Mouse (Mus musculus) c-Kit-negative CD71-positive TER-119-positive erythroid progenitor cells, embryonic 14.5 days (primary cell): Measurements from ENCODE around the gene Rec114.

ENCODE experiments used
- DNase-seq: peaks from one replicate; pipeline ENCODE4 v3.0.0-alpha.2; 2013; ENCODE audit warnings: low read depth, low spot score

Rec114 gene

DNA sequence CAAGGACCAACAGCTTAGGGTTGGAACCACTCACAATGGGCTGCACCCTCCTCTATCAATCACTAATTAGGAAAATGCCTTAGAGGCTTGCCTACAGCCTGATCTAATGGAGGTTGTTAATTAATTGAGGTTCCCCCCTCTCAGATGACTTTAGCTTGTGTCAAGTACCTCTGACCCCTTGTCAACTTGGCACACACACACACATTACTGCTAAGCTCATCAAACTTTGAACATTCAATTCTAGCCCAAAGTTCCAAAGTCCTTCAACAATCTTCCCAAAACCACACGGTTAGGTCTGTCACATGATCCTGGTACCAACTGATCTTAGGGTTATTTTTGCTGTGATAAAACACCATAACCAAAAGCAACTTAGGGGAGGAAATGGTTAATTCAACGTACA lies 26.9 kb downstream of the Rec114 start:
- no peak for DNase-seq

DNA sequence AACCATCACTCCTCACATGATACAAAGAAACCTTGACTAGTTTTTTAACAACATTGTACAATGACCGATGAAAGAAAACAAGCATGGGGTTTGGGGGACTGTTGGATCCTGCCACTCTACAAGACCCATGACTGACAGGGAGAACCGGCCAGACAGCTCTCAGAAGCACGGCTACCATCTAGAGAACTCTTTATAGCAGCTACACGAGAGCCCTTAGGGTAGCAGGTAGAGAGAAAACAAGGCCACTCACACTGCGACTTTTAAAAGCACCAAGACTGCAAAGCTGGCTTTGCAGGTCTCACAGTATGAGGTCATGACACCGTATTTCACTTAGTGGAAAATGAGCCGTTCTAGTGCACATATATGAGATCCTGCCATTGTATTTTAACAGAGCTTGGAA lies 33.1 kb downstream of the Rec114 start:
- DNase-seq = no peak

DNA sequence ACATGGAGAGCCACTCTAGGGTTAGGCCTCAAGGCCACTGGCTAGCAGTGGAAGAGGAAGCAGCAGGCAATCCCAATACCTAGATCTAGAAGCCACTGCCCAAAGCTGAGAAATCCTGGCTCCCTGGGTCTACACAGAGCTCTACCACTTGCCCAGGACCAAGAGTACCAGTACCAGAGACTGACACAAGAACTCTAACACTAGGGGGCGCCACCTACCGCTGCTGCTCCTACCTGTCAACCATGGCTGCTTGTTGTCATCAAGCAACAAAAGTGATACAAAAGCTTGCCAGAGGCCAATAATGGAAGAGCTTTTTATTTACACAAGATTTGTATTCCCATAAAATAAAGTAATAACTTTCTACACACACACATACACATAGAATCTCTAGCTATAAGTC lies 33.8 kb downstream of the Rec114 start:
- peak; percentile 42 for DNase-seq

- DNase-seq = no peak
Measured at GRCm38 (mm10) chr9:58707796-58708195, 36.0 kb downstream of the Rec114 start.

GRCm38 (mm10) chr9:58706024-58706423 lies 37.7 kb downstream of the Rec114 start:
- no peak for DNase-seq

DNA sequence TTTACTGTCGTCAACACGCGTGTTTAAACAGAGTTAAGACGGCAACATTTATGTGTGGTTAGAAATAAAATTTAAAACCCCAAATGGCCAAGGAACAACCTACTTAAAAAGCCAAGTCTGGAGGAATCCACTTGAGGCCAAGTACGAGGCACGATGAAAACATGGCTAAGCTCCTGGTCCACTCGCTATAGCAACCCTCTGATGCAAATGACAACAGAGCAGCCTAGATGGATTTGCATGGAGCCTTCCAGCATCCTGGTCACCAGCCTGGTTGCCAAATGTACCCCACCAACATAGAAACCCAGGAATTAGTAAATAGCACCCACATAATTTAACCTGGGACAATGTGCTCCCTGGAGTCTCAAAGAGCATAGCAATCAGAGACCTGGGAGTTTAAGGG lies 40.0 kb downstream of the Rec114 start:
- DNase-seq = no peak

DNA sequence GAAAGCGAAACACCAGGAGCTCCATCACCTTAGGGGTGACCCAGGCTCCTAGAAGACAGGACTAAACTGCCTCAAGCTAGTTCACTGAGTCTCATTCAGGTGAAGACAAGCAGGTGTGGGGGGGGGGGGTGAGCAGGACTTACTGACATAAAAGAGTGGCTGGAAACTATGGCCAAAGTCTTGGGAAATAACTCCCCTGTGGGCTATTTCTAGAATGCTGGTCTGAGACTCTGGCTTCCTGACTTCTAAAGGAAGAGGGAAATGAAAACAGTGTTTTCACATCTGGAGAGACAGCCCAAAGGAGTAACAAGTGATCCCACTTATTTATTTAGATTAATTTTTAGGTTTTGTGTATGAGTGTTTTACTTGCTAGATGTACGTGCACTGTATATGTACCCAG lies 42.0 kb downstream of the Rec114 start:
- no peak for DNase-seq

DNA sequence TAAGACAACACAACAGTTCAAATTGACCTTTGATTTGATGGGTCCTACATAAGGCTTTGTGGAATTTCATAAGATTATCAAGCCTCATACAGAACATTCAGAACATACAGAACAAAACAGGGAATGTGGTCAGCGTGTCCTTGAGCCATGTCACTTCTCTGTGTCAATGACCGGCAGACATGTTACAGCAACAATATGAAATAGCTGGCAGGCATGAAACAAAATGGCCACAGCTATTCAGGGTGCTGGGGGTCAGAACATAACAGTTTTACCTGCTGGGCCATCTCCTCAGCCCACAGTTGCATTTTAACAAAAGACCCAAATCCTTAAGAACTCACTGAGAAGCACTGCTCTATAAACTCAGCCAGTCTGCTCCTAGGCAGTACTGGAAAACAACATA lies 45.3 kb downstream of the Rec114 start:
- no peak for DNase-seq

- no peak for DNase-seq
Measured at GRCm38 (mm10) chr9:58691471-58691870, 52.3 kb downstream of the Rec114 start.

GRCm38 (mm10) chr9:58690701-58691100 lies 53.1 kb downstream of the Rec114 start:
- DNase-seq = no peak

- no peak for DNase-seq
Measured at GRCm38 (mm10) chr9:58688076-58688475, 55.7 kb downstream of the Rec114 start.

GRCm38 (mm10) chr9:58685290-58685689 lies 58.5 kb downstream of the Rec114 start:
- no peak for DNase-seq

GRCm38 (mm10) chr9:58683372-58683771 lies 60.4 kb downstream of the Rec114 start:
- no peak for DNase-seq

DNA sequence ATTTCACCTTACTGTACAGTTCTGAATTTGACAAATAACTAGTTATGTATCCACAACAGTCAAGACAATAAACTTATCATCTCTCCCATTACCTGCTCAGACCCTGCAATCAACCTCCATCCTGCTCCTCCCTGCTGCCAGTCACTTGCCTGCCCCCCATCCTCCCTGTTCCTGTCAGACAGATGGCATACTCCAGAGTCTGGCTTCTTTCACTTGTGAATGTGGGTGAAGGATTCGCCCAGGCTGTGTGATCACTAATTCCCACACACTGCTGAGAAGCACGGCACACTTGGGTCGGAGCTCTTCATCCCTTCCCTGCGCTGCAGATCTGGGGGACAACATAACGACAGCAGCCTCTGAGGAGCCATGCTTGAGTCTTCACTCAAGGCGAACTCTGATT lies 61.7 kb downstream of the Rec114 start:
- no peak for DNase-seq

DNA sequence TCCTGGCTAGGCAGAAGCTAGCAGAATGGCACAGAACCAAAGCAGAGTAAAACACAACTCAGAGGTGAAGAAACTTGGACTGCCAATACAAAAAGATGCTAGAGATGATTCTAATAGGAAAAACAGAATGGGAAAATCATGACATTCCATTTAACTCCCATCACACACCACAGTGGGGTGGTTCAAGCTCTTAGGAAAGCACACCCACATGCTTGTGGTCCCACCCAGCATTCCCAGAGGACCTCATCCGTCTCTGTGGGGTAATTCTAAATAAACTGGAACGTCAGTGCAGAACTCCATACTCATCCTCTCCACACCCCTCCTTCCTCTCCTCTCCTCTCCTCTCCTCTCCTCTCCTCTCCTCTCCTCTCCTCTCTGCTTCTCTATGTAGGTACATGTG lies 62.4 kb downstream of the Rec114 start:
- DNase-seq = no peak

DNA sequence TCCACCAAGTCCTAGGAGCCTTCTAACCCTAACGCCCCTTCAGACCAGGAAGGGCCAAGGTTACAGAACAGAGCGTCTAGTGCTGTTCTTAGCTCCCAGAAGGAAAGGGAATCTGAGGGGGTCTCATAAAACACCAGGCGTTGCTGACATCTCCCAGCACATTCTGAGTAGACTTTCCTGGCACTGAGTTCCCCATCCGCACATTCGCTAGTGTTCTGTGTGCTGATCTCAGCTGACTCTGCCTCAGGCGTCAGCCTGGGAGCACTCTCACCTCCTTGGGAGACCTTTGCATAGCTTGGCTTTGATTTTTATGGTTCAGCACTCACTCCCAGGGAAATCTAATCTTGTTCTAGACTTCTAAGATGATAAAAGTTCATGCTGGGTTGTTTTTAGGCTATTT lies 68.4 kb downstream of the Rec114 start:
- no peak for DNase-seq

DNA sequence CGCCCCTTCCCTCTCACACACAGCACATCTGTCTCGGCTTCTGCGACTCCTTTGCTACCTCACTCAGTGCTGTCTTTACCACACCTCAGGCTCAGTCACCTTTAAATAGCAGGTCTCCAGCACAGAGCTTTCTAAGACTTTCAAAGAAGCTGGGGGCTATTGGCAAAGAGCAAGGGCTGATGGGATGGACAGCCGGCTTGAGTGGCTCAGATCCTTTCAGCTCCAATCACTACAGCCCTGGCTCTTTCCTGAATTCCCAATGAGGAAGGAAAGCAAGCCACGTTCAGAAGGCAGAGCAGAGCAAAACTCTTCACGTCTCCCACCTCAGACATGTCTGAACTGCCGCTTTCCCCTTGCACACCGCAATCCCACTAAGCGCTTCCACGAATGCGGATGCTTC lies 69.0 kb downstream of the Rec114 start:
- DNase-seq = no peak

DNA sequence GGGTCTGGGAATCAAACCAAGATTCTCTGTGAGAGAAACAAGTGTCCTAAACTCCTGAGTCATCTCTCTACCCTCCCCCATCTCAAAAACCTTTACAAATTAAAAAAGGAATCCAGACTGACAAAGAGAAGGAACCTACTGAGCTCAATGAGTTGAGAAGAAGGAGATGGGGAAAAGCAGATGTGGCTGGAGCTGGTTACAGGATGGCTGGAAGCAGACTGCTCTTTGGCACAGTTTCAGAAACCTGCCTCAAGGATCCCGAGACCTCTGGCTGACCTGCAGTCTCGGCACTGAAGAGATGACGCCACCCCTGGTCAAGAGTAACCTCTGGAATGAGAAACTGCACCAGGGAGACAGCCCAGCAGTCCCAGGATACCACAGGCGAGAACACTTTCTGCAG lies 71.3 kb downstream of the Rec114 start:
- no peak for DNase-seq

DNA sequence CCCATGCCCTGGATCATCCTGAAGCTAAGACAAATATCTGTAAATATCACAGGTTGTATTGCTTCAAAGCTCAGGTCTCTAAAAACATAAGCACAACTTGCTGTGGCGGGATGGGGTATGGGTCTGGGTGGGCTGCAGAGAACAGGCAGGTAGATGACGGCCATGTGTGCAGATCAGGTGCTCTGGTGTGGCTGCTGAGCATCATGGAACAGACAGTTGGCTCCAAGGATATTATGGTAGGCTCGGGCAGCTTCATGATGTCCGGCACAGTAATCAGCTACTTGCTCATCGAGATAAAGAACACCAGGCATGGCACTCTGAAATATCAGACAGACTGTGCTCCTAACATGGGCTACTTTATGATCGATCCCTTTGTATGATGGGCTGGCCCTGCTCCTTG lies 73.9 kb downstream of the Rec114 start:
- DNase-seq = no peak

DNA sequence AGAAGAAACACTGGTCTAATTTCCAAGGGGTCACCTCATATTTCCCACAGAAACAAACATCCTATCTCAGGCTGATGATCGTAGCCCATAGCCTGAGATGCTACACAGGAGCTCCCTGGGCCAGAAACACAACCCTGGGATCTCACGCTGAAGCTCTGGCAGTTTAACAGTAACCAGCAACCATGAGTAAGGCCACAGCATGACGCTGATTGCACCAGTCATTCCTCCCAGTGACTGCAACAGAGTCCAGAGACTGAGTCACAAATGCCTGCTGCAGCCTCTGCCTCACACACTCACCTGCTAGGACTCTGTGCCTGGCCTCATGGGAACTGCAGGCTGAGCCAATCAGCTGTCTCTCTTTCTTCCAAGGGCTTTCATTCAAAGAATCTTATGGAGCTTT lies 74.7 kb downstream of the Rec114 start:
- no peak for DNase-seq

- no peak for DNase-seq
Measured at GRCm38 (mm10) chr9:58668171-58668570, 75.6 kb downstream of the Rec114 start.

DNA sequence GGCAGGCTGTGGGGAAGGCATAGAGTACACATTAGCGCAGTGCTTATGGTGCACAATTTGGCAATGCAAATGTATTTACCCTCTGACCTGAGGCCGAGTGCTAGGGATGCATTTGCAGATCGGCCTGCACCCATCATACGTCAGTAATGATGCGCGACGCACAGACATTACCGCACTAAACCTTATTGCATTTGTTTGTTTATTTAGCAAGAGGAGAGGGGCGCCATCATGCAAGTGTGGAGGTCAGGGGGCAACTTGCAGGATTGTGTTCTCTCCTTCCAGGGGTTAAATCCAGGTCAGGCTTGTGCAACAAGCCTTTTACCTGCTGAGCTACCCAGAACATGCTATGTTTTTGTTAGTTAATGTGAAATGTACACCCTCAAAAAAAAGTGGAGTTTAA lies 76.5 kb downstream of the Rec114 start:
- no peak for DNase-seq

- no peak for DNase-seq
Measured at GRCm38 (mm10) chr9:58666191-58666590, 77.6 kb downstream of the Rec114 start.

DNA sequence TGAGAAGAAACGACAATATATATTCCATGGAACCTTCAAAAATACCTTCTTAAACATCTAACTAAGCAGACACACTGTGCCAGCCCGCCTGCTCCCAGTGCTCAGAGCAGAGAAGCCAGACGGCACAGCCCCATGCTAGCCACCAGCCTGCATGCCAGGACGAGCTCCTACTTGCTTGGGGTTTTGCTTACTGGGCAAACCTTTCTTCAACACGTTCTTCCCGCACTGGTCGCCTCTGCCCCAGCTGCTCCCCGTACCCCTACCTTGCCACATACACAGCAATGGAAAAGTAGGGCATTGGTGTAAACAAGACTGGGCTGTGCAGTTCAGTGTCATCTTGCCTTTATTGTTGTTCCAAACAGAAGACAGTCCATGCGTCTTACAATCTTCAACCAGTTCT lies 78.3 kb downstream of the Rec114 start:
- no peak for DNase-seq

- no peak for DNase-seq
Measured at GRCm38 (mm10) chr9:58662791-58663190, 81.0 kb downstream of the Rec114 start.
